Mouse (Mus musculus): ENCODE results near the gene Stmnd1.

DNA sequence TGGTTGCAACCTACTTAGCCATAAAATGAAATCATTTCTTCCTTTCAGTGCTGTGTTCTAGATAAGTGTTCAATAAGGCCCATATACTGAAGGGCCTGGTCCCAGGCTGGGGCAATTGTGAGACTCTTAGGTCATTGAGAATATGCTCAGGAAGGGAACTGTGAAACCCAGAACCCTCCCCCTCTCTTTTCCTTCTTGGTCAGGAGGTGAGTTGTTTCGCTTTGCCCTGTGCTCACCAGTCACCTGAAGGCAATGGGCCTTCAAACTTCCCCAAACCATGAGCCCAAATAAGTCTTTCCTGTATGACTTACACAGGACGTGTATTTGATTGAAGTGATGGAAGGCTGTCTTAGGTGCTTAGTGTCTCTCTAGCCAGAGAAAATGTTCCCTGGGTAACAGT, 64.3 kb downstream of the Stmnd1 start:
- TF ChIP-seq CTCF (IDR thresholded peaks at IDR 0.05; ENCODE audit: low read depth): no peak
- TF ChIP-seq EP300 (IDR thresholded peaks at IDR 0.05; ENCODE audit: low read depth): no peak
